Mouse (Mus musculus): Measurements from ENCODE around the gene Ppig.

GRCm38 (mm10) chr2:69673723-69674122 is 48.6 kb upstream of the Ppig start:
- TF ChIP-seq POLR2A (IDR thresholded peaks at IDR 0.05; ENCODE audit: insufficient read depth, low read length) = no peak
- TF ChIP-seq CTCF (IDR thresholded peaks at IDR 0.05; ENCODE audit: low read depth, low read length) = no peak
- TF ChIP-seq EP300 (IDR thresholded peaks at IDR 0.05; ENCODE audit: insufficient read depth, low read depth, low read length) = no peak

All from ES-Bruce4 (cell line).